Mouse (Mus musculus) lung, adult 2 months (tissue): Measurements from ENCODE around the gene Msmo1. TPM values are rescaled to one million over a fixed set of nuclear protein-coding genes. Genes with fewer than 3 reads are reported as not detected.

Experiments used
- DNase-seq: peaks from one replicate; pipeline ENCODE4 v3.0.0; 2022
- H3K4me1 ChIP-seq: fragments of 200-500 bp; 2 replicates; pipeline ENCODE4 v1.6.1; 2011; ENCODE audit warnings: low read length; ENCODE audit not compliant: control insufficient read depth, insufficient read depth
- H3K4me3 ChIP-seq: fragments of 200-500 bp; replicated peaks from 2 replicates; pipeline ENCODE3; 2011; ENCODE audit warnings: low read depth, mild to moderate bottlenecking, control low read depth, low read length; ENCODE audit errors: extremely low read depth
- CTCF ChIP-seq: fragments of 200-500 bp; IDR thresholded peaks from 2 replicates; pipeline ENCODE4 v1.5.1; 2011; ENCODE audit warnings: mild to moderate bottlenecking, low read length, control low read depth; ENCODE audit not compliant: insufficient read depth
- POLR2A ChIP-seq: fragments of 200-500 bp; IDR thresholded peaks from 2 replicates; pipeline ENCODE4 v1.6.1; 2011; ENCODE audit warnings: low read depth, mild to moderate bottlenecking, control low read depth, low read length, borderline replicate concordance; ENCODE audit errors: extremely low read depth
- WGBS: fragments of 180-500 bp; shearing (Covaris S2); methylation state at CpG from one replicate; pipeline ENCODE4 v1.1.7; 2018; 5-methylcytosine and 5-hydroxymethylcytosine counted together
- polyA plus RNA-seq: library from polyadenylated mRNA; depleted of rRNA; stranded (reverse); fragments of >200 nt; gene quantifications from 2 replicates; pipeline ENCODE4 v1.2.3, GENCODE M21; 2012; rRNA removed

The Msmo1 gene
- 16.2 and 32.2 TPM in 2 replicates for polyA plus RNA-seq

DNA sequence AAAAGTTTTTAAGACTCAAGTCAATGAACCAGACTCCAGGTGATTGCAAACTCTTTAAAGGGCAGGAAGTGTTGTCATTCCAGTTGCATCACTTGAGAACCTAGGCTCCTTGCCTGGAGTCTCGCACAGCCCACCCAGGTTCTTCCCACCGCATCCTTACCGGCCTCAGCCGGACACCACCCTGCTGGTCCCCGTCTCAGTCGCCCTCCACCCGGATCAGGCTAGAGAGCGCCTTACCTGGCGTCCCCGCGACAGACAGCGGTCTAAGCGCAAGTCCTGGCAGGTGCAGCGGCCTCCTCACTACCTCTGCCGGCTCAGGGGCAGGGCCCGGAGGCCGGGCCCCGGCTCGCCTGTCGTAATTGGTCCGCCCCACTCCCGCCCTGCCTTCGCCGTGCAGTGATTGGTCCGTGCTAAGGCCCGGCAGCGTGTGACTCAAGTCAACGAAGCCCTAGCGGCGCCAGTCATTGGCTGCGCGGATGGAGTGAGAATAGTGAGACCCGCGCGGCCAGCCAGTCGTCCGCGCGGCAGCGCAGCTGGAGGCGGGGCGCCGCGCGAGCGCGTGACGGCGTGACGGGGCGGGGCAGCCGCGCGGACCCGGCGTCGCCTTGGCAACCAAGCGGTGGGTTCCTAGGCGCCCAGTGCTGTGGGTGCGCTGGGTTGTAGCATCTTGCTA lies at the start of gene Msmo1:
TSS of gene Msmo1 (minus strand) at position 522 of the 673 bp plus-strand sequence.
- Histone ChIP-seq H3K4me1 (peaks cover 3% of the 10 kb centered on the region; the same call in 1 of the 2 replicates), H3K4me3 (peak within 1 kb of the TSS; percentile 82)
- peak; percentile 93 for DNase-seq
- WGBS, result under 1% methylated on average over 60 of the region's 60 CpGs
- TF ChIP-seq CTCF, result no peak
- peak; percentile 87 for TF ChIP-seq POLR2A

- DNase-seq, result no peak
- TF ChIP-seq POLR2A, result no peak
- no peak for TF ChIP-seq CTCF
- H3K4me3 ChIP-seq, result no peak overlapping the region
- no peaks in the 10 kb centered on the region for H3K4me1 ChIP-seq
- WGBS, result 57% methylated on average over 6 of the region's 6 CpGs
Measured at GRCm38 (mm10) chr8:64781947-64782346, 48.4 kb upstream of the Msmo1 start.

DNA sequence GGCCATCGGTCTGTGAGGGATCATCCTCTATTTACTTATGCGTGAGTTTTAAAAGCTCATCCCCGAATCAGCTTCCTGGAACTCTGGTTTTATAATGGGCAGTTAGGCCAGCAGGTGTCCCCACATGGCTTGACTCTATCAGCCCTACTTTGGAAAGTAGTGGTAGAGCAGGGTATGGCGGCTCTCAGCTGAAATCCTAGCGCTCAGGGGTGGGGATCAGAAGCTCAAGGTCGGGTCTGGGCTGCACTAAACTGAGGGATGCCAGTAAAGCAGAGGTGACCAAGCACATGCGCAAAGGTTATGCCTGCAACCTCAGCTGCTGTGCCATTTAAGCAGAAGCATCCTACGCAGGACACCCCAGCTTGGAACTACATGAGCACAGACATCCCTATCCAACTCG lies 44.3 kb upstream of the Msmo1 start:
- no peak for DNase-seq
- TF ChIP-seq POLR2A, result no peak
- no peak for TF ChIP-seq CTCF
- no peak overlapping the region for H3K4me3 ChIP-seq
- 73% methylated on average over 9 of the region's 9 CpGs for WGBS
- H3K4me1 ChIP-seq, result no peaks in the 10 kb centered on the region

- WGBS, result 98% methylated on average over 6 of the region's 6 CpGs
- Histone ChIP-seq H3K4me1 (no peaks in the 10 kb centered on the region; the same call in none of the 2 replicates), H3K4me3 (no peak overlapping the region)
- no peak for TF ChIP-seq CTCF
- DNase-seq, result no peak
Measured at GRCm38 (mm10) chr8:64774136-64774535, 40.5 kb upstream of the Msmo1 start.

DNA sequence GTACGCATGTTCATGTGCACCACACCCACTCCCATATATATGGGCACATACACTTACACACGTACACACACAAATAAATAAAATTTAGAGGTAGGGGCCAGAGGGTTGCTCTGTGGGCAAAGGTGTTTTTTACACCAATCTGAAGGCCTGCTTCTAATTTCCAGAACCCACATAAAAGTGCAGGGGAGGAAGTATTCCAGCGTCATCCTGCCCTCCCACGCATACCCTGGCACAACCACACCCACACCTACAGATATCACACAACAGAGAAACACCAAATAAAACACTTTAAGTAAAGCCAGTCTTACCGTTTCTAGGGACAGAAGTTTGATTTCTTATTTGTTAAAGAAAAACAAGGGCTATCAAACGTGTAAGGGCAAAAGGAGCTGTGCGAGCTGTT lies 37.2 kb upstream of the Msmo1 start:
- Histone ChIP-seq H3K4me1 (no peaks in the 10 kb centered on the region; the same call in none of the 2 replicates), H3K4me3 (no peak overlapping the region)
- no peak for DNase-seq
- WGBS, result 78% methylated on average over 7 of the region's 7 CpGs
- TF ChIP-seq CTCF, result no peak
- no peak for TF ChIP-seq POLR2A

GRCm38 (mm10) chr8:64769586-64769985 lies 36.0 kb upstream of the Msmo1 start:
- no peak for TF ChIP-seq CTCF
- H3K4me1 ChIP-seq, result no peaks in the 10 kb centered on the region; the same call in none of the 2 replicates
- 80% methylated on average over 7 of the region's 7 CpGs for WGBS
- no peak overlapping the region for H3K4me3 ChIP-seq
- no peak for DNase-seq

DNA sequence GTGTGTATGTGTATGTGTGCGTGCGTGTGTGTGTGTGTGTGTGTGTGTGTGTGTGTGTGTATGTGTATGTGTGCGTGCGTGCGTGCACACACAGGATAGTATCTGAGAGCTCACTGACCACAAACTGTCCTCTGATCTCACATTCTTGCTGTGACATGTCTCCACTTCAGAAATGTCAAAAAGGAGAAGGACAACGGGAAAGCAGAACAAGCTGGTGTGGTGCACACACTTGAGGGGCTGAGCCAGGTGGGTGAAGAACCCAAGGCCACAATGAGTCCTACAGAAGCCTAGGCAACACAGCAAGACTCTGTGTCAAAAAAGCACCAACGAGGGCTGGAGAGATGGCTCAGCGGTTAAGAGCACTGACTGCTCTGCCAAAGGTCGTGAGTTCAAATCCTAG lies 35.1 kb upstream of the Msmo1 start:
- no peak for TF ChIP-seq CTCF
- peaks cover 3% of the 10 kb centered on the region for H3K4me1 ChIP-seq
- no peak overlapping the region for H3K4me3 ChIP-seq
- no peak for DNase-seq
- WGBS, result 79% methylated on average over 9 of the region's 9 CpGs

DNA sequence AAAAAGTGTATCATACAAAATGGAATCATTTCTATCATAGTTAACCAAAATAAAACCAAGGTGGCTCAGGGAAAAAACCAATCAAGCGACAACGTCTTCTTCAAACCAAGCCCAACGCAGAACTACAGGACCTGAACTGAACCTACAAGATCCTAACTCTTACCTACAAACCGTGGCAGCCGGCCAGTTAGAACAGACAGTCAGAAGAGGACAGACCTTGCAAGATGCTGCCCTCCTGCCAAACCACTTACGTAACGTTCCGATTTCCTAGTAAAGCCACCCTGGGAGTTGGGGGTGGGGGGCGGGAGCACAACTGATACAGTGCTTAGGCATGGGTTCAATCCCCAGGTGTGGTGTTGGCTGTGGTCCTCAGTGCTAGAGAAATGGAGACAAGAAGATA lies 33.5 kb upstream of the Msmo1 start:
- H3K4me1 ChIP-seq, result peaks cover 3% of the 10 kb centered on the region
- 89% methylated on average over 9 of the region's 9 CpGs for WGBS
- no peak for DNase-seq
- TF ChIP-seq POLR2A, result no peak
- TF ChIP-seq CTCF, result no peak
- no peak overlapping the region for H3K4me3 ChIP-seq

GRCm38 (mm10) chr8:64764075-64764474 lies 30.5 kb upstream of the Msmo1 start:
- no peak for TF ChIP-seq CTCF
- TF ChIP-seq POLR2A, result no peak
- no peak for DNase-seq
- H3K4me1 ChIP-seq, result peaks cover 3% of the 10 kb centered on the region; the same call in 1 of the 2 replicates
- WGBS, result 44% methylated on average over 9 of the region's 9 CpGs
- no peak overlapping the region for H3K4me3 ChIP-seq

- no peak for TF ChIP-seq CTCF
- no peak for TF ChIP-seq POLR2A
- no peak overlapping the region for H3K4me3 ChIP-seq
- H3K4me1 ChIP-seq, result peaks cover 3% of the 10 kb centered on the region; the same call in 1 of the 2 replicates
- 83% methylated on average over 1 of the region's 1 CpGs for WGBS
- DNase-seq, result no peak
Measured at GRCm38 (mm10) chr8:64762751-64763150, 29.2 kb upstream of the Msmo1 start.
